Mouse (Mus musculus) MEL (cell line): ENCODE measurements around the gene Aim2. TPM values are rescaled to one million over a fixed set of nuclear protein-coding genes. Genes with fewer than 3 reads are reported as not detected.

Source experiments
- DNase-seq: peaks from one replicate; pipeline ENCODE4 v3.0.0; 2011; ENCODE audit warnings: low read depth, low spot score
- H3K27ac ChIP-seq: 2 replicates; pipeline ENCODE4 v1.5.1; 2012; ENCODE audit warnings: low read depth, mild to moderate bottlenecking, control low read depth, low read length, moderate library complexity; ENCODE audit not compliant: control insufficient read depth
- H3K27me3 ChIP-seq, 2 experiments: fragments of 150-350 bp in 1 of 2; sonication (generic) in 1 of 2; 2 replicates each; pipeline ENCODE4 v1.6.1; 2012; ENCODE audit warnings: low read length in 2 of 2, mild to moderate bottlenecking in 2 of 2, improper control_type of control experiment in 1 of 2, moderate library complexity in 1 of 2; ENCODE audit not compliant: insufficient read depth in 2 of 2, control insufficient read depth in 1 of 2
- H3K36me3 ChIP-seq, 2 experiments: 2 replicates each; pipeline ENCODE4 v1.6.1; 2012 to 2014; ENCODE audit warnings: low read length in 2 of 2, improper control_type of control experiment in 1 of 2, inconsistent platforms in 1 of 2, mild to moderate bottlenecking in 1 of 2; ENCODE audit not compliant: insufficient read depth in 2 of 2, control insufficient read depth in 1 of 2
- H3K4me1 ChIP-seq, 2 experiments: fragments of 150-350 bp in 1 of 2; sonication (generic) in 1 of 2; 2 replicates each; pipeline ENCODE4 v1.6.1; 2012; ENCODE audit warnings: low read length in 2 of 2, improper control_type of control experiment in 1 of 2, mild to moderate bottlenecking in 1 of 2; ENCODE audit not compliant: insufficient read depth in 2 of 2, control insufficient read depth in 1 of 2
- H3K4me3 ChIP-seq, 2 experiments: fragments of 150-350 bp in 1 of 2; sonication (generic) in 1 of 2; 2 replicates each; pipeline ENCODE4 v1.5.1; 2012; ENCODE audit warnings: low read depth in 2 of 2, low read length in 2 of 2, mild to moderate bottlenecking in 2 of 2, moderate library complexity in 2 of 2, control low read depth in 1 of 2, improper control_type of control experiment in 1 of 2; ENCODE audit not compliant: control insufficient read depth in 1 of 2, insufficient read depth in 1 of 2
- H3K79me2 ChIP-seq: 2 replicates; pipeline ENCODE4 v1.6.1; 2012; ENCODE audit warnings: mild to moderate bottlenecking, low read length, moderate library complexity; ENCODE audit not compliant: control insufficient read depth, poor library complexity, insufficient read depth
- H3K9ac ChIP-seq: 2 replicates; pipeline ENCODE4 v1.6.1; 2012; ENCODE audit warnings: low read depth, mild to moderate bottlenecking, control low read depth, low read length, moderate library complexity; ENCODE audit not compliant: control insufficient read depth, poor library complexity, severe bottlenecking
- H3K9me3 ChIP-seq: fragments of 150-350 bp; sonication (generic); replicated peaks from 2 replicates; pipeline ENCODE4 v1.6.1; 2012; ENCODE audit warnings: mild to moderate bottlenecking, low read length, improper control_type of control experiment, moderate library complexity; ENCODE audit not compliant: insufficient read depth
- BHLHE40 ChIP-seq: IDR thresholded peaks from 2 replicates; pipeline ENCODE4 v1.6.1; 2012; ENCODE audit warnings: low read depth, mild to moderate bottlenecking, inconsistent platforms, low read length, improper control_type of control experiment, borderline replicate concordance
- CHD1 ChIP-seq: IDR thresholded peaks from 2 replicates; pipeline ENCODE4 v1.6.1; 2012; ENCODE audit warnings: low read depth, mild to moderate bottlenecking, inconsistent platforms, low read length, improper control_type of control experiment
- CHD2 ChIP-seq: IDR thresholded peaks from 2 replicates; pipeline ENCODE4 v1.6.1; 2011; ENCODE audit warnings: low read length, improper control_type of control experiment
- E2F4 ChIP-seq: IDR thresholded peaks from 2 replicates; pipeline ENCODE4 v1.6.1; 2011; ENCODE audit warnings: low read depth, low read length, improper control_type of control experiment, borderline replicate concordance
- ELF1 ChIP-seq: IDR thresholded peaks from 2 replicates; pipeline ENCODE4 v1.6.1; 2014; ENCODE audit warnings: low read depth, mild to moderate bottlenecking, inconsistent platforms, low read length, improper control_type of control experiment, moderate library complexity
- ETS1 ChIP-seq: IDR thresholded peaks from 2 replicates; pipeline ENCODE4 v1.6.1; 2012; ENCODE audit warnings: low read depth, mild to moderate bottlenecking, inconsistent platforms, low read length, improper control_type of control experiment, moderate library complexity
- GABPA ChIP-seq: IDR thresholded peaks from 2 replicates; pipeline ENCODE4 v1.6.1; 2012; ENCODE audit warnings: low read depth, mild to moderate bottlenecking, inconsistent platforms, low read length, improper control_type of control experiment, moderate library complexity
- GATA1 ChIP-seq: IDR thresholded peaks from 2 replicates; pipeline ENCODE4 v1.6.1; 2011; ENCODE audit warnings: low read depth, low read length, improper control_type of control experiment
- HCFC1 ChIP-seq: IDR thresholded peaks from 2 replicates; pipeline ENCODE4 v1.6.1; 2012; ENCODE audit warnings: low read depth, mild to moderate bottlenecking, inconsistent platforms, low read length, improper control_type of control experiment, moderate library complexity
- JUND ChIP-seq: IDR thresholded peaks from 2 replicates; pipeline ENCODE4 v1.6.1; 2011; ENCODE audit warnings: low read depth, mild to moderate bottlenecking, improper control_type of control experiment, low read length
- MAFK ChIP-seq: IDR thresholded peaks from 2 replicates; pipeline ENCODE4 v1.6.1; 2011; ENCODE audit warnings: low read depth, mild to moderate bottlenecking, low read length, improper control_type of control experiment, borderline replicate concordance
- MAZ ChIP-seq: IDR thresholded peaks from 2 replicates; pipeline ENCODE4 v1.6.1; 2012; ENCODE audit warnings: low read depth, mild to moderate bottlenecking, inconsistent platforms, low read length, improper control_type of control experiment
- MEF2A ChIP-seq: IDR thresholded peaks from 2 replicates; pipeline ENCODE4 v1.6.1; 2014; ENCODE audit warnings: low read depth, mild to moderate bottlenecking, inconsistent platforms, low read length, improper control_type of control experiment; ENCODE audit not compliant: poor library complexity, insufficient replicate concordance, severe bottlenecking; ENCODE audit errors: extremely low read depth
- MYB ChIP-seq: IDR thresholded peaks from 2 replicates; pipeline ENCODE4 v1.6.1; 2011; ENCODE audit warnings: mild to moderate bottlenecking, low read depth, low read length, improper control_type of control experiment
- MYC ChIP-seq: IDR thresholded peaks from 2 replicates; pipeline ENCODE4 v1.6.1; 2011; ENCODE audit warnings: low read depth, mild to moderate bottlenecking, low read length, improper control_type of control experiment, moderate library complexity
- NRF1 ChIP-seq: IDR thresholded peaks from 2 replicates; pipeline ENCODE4 v1.6.1; 2014; ENCODE audit warnings: low read depth, mild to moderate bottlenecking, inconsistent platforms, low read length, improper control_type of control experiment, moderate library complexity; ENCODE audit not compliant: poor library complexity, insufficient read depth, severe bottlenecking
- POLR2AphosphoS2 ChIP-seq: IDR thresholded peaks from 2 replicates; pipeline ENCODE4 v1.6.1; 2011; ENCODE audit warnings: low read length, improper control_type of control experiment
- RAD21 ChIP-seq: IDR thresholded peaks from 2 replicates; pipeline ENCODE4 v1.6.1; 2011; ENCODE audit warnings: mild to moderate bottlenecking, low read depth, low read length, improper control_type of control experiment
- RCOR1 ChIP-seq: IDR thresholded peaks from 2 replicates; pipeline ENCODE4 v1.6.1; 2012; ENCODE audit warnings: low read depth, mild to moderate bottlenecking, inconsistent platforms, low read length, improper control_type of control experiment
- TAL1 ChIP-seq: IDR thresholded peaks from 2 replicates; pipeline ENCODE4 v1.6.1; 2012; ENCODE audit warnings: mild to moderate bottlenecking, inconsistent platforms, low read length, moderate library complexity, mixed read lengths
- TBP ChIP-seq: IDR thresholded peaks from 2 replicates; pipeline ENCODE4 v1.8.0; 2011; ENCODE audit warnings: low read depth, low read length, improper control_type of control experiment
- UBTF ChIP-seq: IDR thresholded peaks from 2 replicates; pipeline ENCODE4 v1.6.1; 2012; ENCODE audit warnings: low read depth, mild to moderate bottlenecking, inconsistent platforms, low read length, improper control_type of control experiment, moderate library complexity, borderline replicate concordance; ENCODE audit not compliant: insufficient read depth
- USF2 ChIP-seq, 2 experiments: IDR thresholded peaks; 2 replicates each; pipeline ENCODE4 v1.6.1; 2011 to 2012; ENCODE audit warnings: improper control_type of control experiment in 2 of 2, low read length in 2 of 2, borderline replicate concordance in 1 of 2, inconsistent platforms in 1 of 2, low read depth in 1 of 2, mild to moderate bottlenecking in 1 of 2; ENCODE audit not compliant: insufficient read depth in 1 of 2
- ZKSCAN1 ChIP-seq: IDR thresholded peaks from 2 replicates; pipeline ENCODE4 v1.6.1; 2012; ENCODE audit warnings: low read depth, mild to moderate bottlenecking, inconsistent platforms, low read length, improper control_type of control experiment, moderate library complexity
- ZMIZ1 ChIP-seq: IDR thresholded peaks from 2 replicates; pipeline ENCODE4 v1.6.1; 2012; ENCODE audit warnings: low read depth, mild to moderate bottlenecking, inconsistent platforms, low read length, improper control_type of control experiment, moderate library complexity
- ZNF384 ChIP-seq: IDR thresholded peaks from 2 replicates; pipeline ENCODE4 v1.6.1; 2012; ENCODE audit warnings: low read depth, mild to moderate bottlenecking, inconsistent platforms, low read length, improper control_type of control experiment
- polyA plus RNA-seq, 2 experiments: library from polyadenylated mRNA; stranded (reverse) in 1 of 2; unstranded in 1 of 2; fragments of >175 nt in 1 of 2; fragments of >200 nt in 1 of 2; gene quantifications; 2 replicates each; pipeline versions ENCODE4 v1.2.1 to v1.2.4; 2012; ENCODE audit warnings: low replicate concordance in 2 of 2, low read depth in 1 of 2; ENCODE audit not compliant: insufficient read length in 2 of 2, insufficient read depth in 1 of 2, missing spikeins in 1 of 2
- total RNA-seq: library from RNA; depleted of rRNA; stranded (reverse); fragments of 300-350 nt; gene quantifications from 2 replicates; pipeline ENCODE4 v1.2.3, GENCODE M21; 2012

The Aim2 gene
- total and polyA plus RNA-seq, 3 experiments = 2.3 to 9.1 TPM; not detected in 1

DNA sequence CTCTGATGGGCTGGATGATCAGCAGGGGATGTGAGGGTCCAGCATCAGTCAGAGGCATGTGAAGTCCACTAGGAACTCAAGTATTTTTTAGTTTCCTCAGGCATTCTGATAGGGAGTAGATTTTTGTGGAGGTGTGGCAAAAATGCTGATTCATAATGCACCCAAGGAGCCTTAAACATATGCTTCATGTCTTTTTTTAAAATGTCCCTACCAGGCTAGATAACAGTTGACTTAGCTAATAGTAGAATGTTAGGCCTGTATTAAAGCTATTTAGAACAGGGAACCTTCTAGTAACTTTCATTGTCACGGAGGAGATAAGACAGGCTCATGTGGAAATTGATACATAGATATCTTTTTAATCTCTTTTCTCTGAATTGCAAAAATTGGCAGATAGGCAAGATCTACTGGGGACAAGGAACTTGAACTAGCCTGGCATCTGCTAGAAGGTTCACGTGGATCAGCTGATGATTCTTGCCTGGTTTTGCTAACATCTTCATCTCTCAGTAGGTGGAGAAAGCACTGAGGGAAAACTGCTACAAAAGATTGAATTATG, 32.7 kb upstream of the Aim2 start (continued):
- TF ChIP-seq ZKSCAN1 = no peak
- TF ChIP-seq RAD21 = no peak
- no peak for TF ChIP-seq JUND

DNA sequence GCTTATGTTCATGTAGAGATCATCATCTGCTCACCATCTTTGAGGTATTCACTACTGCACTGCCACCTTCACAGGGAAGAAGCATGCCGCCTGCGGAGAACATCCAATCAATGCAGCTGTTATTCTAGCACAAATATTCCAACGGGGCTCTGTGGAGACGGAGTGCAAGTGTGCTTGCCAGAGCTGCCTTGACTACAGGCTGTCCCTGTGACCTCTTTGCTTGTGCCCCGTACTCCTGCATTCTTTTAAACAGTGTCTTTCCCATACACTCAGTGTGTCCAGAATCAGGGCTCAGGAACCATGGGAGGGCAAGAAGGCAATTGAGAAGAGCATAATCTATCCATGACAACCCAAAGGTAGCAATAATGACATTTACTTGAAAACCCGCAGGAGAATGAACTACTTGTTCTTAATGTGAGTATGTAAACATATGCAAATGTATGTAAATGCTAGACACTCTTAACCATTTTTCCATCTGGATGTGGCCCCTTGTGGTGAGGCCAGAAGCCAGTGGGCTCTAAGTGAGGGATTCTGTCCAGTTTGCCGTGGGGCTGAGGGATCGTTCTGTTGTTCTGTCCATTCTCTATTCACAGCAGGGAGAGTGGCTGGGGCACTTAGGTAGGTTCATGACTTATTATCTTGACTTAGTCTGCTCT, 29.0 kb upstream of the Aim2 start:
- H3K27ac ChIP-seq = peak overlapping the region; percentile 99
- peak overlapping the region; percentile 63 for H3K9ac ChIP-seq
- peaks cover 0 to 63% of the 10 kb centered on the region in 2 experiments; a peak in 2 of 4 replicates for H3K36me3 ChIP-seq
- no peaks in the 10 kb centered on the region for H3K79me2 ChIP-seq
- no peaks in the 10 kb centered on the region for H3K9me3 ChIP-seq
- TF ChIP-seq HCFC1 (0 out of 2 replicates have a peak, but pooled peaks have one; percentile 11), MAZ (no peak)
- no peak for DNase-seq
- peak overlapping the region; percentile 20 to 34; a peak in 2 of 4 replicates for H3K4me3 ChIP-seq
- H3K4me1 ChIP-seq = peaks cover 44 to 61% of the 10 kb centered on the region in 2 experiments
- H3K27me3 ChIP-seq = no peaks in the 10 kb centered on the region

DNA sequence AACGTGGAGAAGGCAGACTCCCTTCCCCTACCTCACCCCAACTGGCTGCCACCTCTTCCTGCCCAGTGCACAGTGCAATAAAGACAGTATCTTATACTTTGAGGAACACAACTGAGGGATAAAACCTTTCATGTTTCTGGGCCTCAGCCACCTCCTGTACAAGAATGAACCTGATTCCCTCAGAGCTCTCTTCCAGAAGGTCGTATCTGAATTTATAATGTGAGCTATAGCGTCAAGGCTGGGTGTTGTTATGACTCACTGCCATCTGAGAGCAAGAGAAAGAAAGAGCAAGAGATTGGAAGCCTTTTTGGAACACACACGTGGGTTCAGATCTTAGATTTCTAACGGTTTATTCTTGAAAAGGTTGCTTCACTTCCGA, 28.4 kb upstream of the Aim2 start:
- Histone ChIP-seq H3K9me3 (no peaks in the 10 kb centered on the region), H3K4me3 (peak overlapping the region; percentile 2 to 20; a peak in 3 of 4 replicates), H3K79me2 (no peaks in the 10 kb centered on the region), H3K27ac (peak overlapping the region; percentile 99), H3K9ac (peak overlapping the region; percentile 63), H3K36me3 (peaks cover 0 to 60% of the 10 kb centered on the region in 2 experiments; a peak in 2 of 4 replicates), H3K27me3 (no peaks in the 10 kb centered on the region), H3K4me1 (peaks cover 44 to 57% of the 10 kb centered on the region in 2 experiments)
- peak; percentile 82 for DNase-seq
- no peak for TF ChIP-seq NRF1
- 0 out of 2 replicates have a peak, but pooled peaks have one; percentile 17 for TF ChIP-seq JUND
- TF ChIP-seq E2F4 = no peak
- no peak for TF ChIP-seq ZMIZ1
- peak; percentile 53; the same call in 1 of the 2 replicates for TF ChIP-seq BHLHE40
- TF ChIP-seq MEF2A = no peak
- TF ChIP-seq CHD2 = no peak
- TF ChIP-seq POLR2AphosphoS2 = no peak; the same call in 1 of the 2 replicates
- no peak for TF ChIP-seq HCFC1
- no peak for TF ChIP-seq ZKSCAN1
- no peak for TF ChIP-seq ZNF384
- no peak for TF ChIP-seq CHD1
- no peak for TF ChIP-seq USF2 (IDR thresholded peaks at IDR 0.05; ENCODE audit: borderline replicate concordance in 1 of 2, insufficient read depth in 1 of 2, low read depth in 1 of 2, low read length in 2 of 2)
- TF ChIP-seq ELF1 = no peak
- no peak; the same call in 1 of the 2 replicates for TF ChIP-seq MYB
- TF ChIP-seq ETS1 = peak; percentile 84
- TF ChIP-seq RCOR1 = peak; percentile 69; the same call in 1 of the 2 replicates
- no peak for TF ChIP-seq UBTF
- TF ChIP-seq MAZ = no peak
- no peak for TF ChIP-seq MAFK
- TF ChIP-seq GABPA = no peak
- TF ChIP-seq TBP = peak; percentile 92
- no peak for TF ChIP-seq TAL1
- peak; percentile 67 for TF ChIP-seq GATA1
- peak; percentile 73 for TF ChIP-seq MYC
